Mouse (Mus musculus) erythroblast, adult 5-6 weeks (primary cell): ENCODE data around the gene Hormad1. TPM values are rescaled to one million over a fixed set of nuclear protein-coding genes. Genes with fewer than 3 reads are reported as not detected.
A peak's percentile ranks its signal among the peaks of the same experiment; 100 is the strongest.
"Not testable (repeated sequence)": the region's sequence is repeated elsewhere in the genome, so short reads cannot be mapped to it uniquely, and the experiment has no call there.

ENCODE experiments used
- ATAC-seq: replicated peaks from 2 replicates; pipeline ENCODE4 v1.8.0; 2016; ENCODE audit warnings: moderate number of reproducible peaks, mild to moderate bottlenecking, moderate TSS enrichment, inconsistent platforms; ENCODE audit not compliant: poor library complexity, low FRiP score, severe bottlenecking
- total RNA-seq, 2 experiments: library from RNA; stranded (forward) in 1 of 2; stranded (reverse) in 1 of 2; fragments of 150-400 nt in 1 of 2; fragments of 200-764, 138-1000 nt in 1 of 2; gene quantifications; 2 replicates each; pipeline versions ENCODE4 v1.2.3 to v1.2.4; 2015 to 2017; ENCODE audit warnings: low replicate concordance in 2 of 2

The Hormad1 gene
- total RNA-seq (2015; ENCODE audit: low replicate concordance) (not detected in 2 replicates), total RNA-seq (2017; ENCODE audit: low replicate concordance) (not detected in 2 replicates)

- 0 out of 2 replicates have a peak, but pooled peaks have one; percentile 32 for ATAC-seq
Measured at GRCm38 (mm10) chr3:95559437-95559836, at the start of gene Hormad1. Hormad1 (plus strand) TSS chr3:95559677.

- ATAC-seq, result no peak
Measured at GRCm38 (mm10) chr3:95511611-95512180, 47.8 kb upstream of the Hormad1 start.

GRCm38 (mm10) chr3:95516614-95517041 lies 42.8 kb upstream of the Hormad1 start:
- ATAC-seq, result peak; percentile 76

- peak; percentile 61 for ATAC-seq
Measured at GRCm38 (mm10) chr3:95517493-95517898, 42.0 kb upstream of the Hormad1 start.

GRCm38 (mm10) chr3:95518891-95519290 lies 40.6 kb upstream of the Hormad1 start:
- ATAC-seq, result peak; percentile 52

GRCm38 (mm10) chr3:95519315-95519714 lies 40.2 kb upstream of the Hormad1 start:
- peak; percentile 75 for ATAC-seq

- no peak for ATAC-seq
Measured at GRCm38 (mm10) chr3:95520100-95520499, 39.4 kb upstream of the Hormad1 start.

- ATAC-seq, result no peak
Measured at GRCm38 (mm10) chr3:95521168-95521567, 38.3 kb upstream of the Hormad1 start.

- no peak for ATAC-seq
Measured at GRCm38 (mm10) chr3:95523662-95524061, 35.8 kb upstream of the Hormad1 start.

- ATAC-seq, result no peak
Measured at GRCm38 (mm10) chr3:95524673-95525072, 34.8 kb upstream of the Hormad1 start.

- peak; percentile 34; the same call in 1 of the 2 replicates for ATAC-seq
Measured at GRCm38 (mm10) chr3:95526111-95526510, 33.4 kb upstream of the Hormad1 start.

- ATAC-seq, result no peak
Measured at GRCm38 (mm10) chr3:95526622-95527211, 32.8 kb upstream of the Hormad1 start, which contains the start of gene Ctss. Ctss (plus strand) TSS chr3:95526786.

GRCm38 (mm10) chr3:95529814-95530213 lies 29.7 kb upstream of the Hormad1 start:
- ATAC-seq, result no peak

GRCm38 (mm10) chr3:95531025-95531424 lies 28.5 kb upstream of the Hormad1 start:
- ATAC-seq, result 0 out of 2 replicates have a peak, but pooled peaks have one; percentile 29

GRCm38 (mm10) chr3:95533364-95533763 lies 26.1 kb upstream of the Hormad1 start:
- no peak for ATAC-seq

GRCm38 (mm10) chr3:95534927-95535326 lies 24.6 kb upstream of the Hormad1 start:
- no peak for ATAC-seq

- ATAC-seq, result no peak
Measured at GRCm38 (mm10) chr3:95538936-95539335, 20.5 kb upstream of the Hormad1 start.

GRCm38 (mm10) chr3:95539837-95540236 lies 19.6 kb upstream of the Hormad1 start:
- no peak for ATAC-seq

GRCm38 (mm10) chr3:95541186-95541585 lies 18.3 kb upstream of the Hormad1 start:
- ATAC-seq, result not testable (repeated sequence)

GRCm38 (mm10) chr3:95542171-95542570 lies 17.3 kb upstream of the Hormad1 start:
- ATAC-seq, result peak; percentile 41; the same call in 1 of the 2 replicates

GRCm38 (mm10) chr3:95542981-95543380 lies 16.5 kb upstream of the Hormad1 start:
- no peak for ATAC-seq
